Mouse (Mus musculus): ENCODE measurements around the gene Fmo2. TPM values are rescaled to one million over a fixed set of nuclear protein-coding genes. Genes with fewer than 3 reads are reported as not detected.
A peak's percentile ranks its signal among the peaks of the same experiment; 100 is the strongest.

Gene Fmo2
- polyA plus RNA-seq, 1 experiment, result not detected

- H3K4me2 ChIP-seq (ENCODE audit: low read depth), result no peak overlapping the region
- H3K27me3 ChIP-seq (ENCODE audit: control insufficient read depth, insufficient read depth, insufficient read length), result no peaks in the 10 kb centered on the region
- no peak overlapping the region for H3K4me3 ChIP-seq
- no peaks in the 10 kb centered on the region for H3K36me3 ChIP-seq (ENCODE audit: control insufficient read depth, insufficient read depth)
- no peak for TF ChIP-seq POLR2A (IDR thresholded peaks at IDR 0.05; ENCODE audit: insufficient read length, low read depth)
- no peak for TF ChIP-seq E2F4 (IDR thresholded peaks at IDR 0.05; ENCODE audit: insufficient read depth)
- no peak for TF ChIP-seq SRF (IDR thresholded peaks at IDR 0.05; ENCODE audit: control insufficient read depth, insufficient read length, low read depth)
- TF ChIP-seq REST (IDR thresholded peaks at IDR 0.05; ENCODE audit: insufficient read depth, insufficient read length), result no peak
- no peak for TF ChIP-seq CEBPB (IDR thresholded peaks at IDR 0.05; ENCODE audit: insufficient read depth, poor library complexity, severe bottlenecking)
- TF ChIP-seq USF1 (IDR thresholded peaks at IDR 0.05; ENCODE audit: low read depth), result no peak
- no peaks in the 10 kb centered on the region for H3K79me2 ChIP-seq (ENCODE audit: control insufficient read depth, insufficient read depth)
- no peak overlapping the region for H3ac ChIP-seq (ENCODE audit: control insufficient read depth, insufficient read length)
Observed at GRCm38 (mm10) chr1:162864279-162864678, 34.2 kb downstream of the Fmo2 start.

DNA sequence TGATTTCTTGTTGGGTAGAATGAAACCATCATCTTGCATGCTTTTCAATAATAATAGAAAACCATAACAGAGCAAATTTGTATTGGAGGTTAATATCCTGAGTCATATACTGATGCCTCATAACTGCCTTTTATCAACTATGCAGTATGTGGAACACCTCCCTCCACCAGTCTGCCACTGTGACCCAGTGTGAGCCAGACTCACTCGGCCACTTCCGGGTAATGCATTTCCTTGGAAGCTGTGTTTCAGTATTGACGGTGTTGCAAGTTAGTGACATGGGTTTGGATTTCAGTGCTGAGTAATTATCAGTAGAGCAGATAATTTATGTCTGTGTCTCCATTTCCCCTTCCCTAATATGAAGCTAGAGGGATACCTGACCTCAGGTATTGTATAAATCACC lies 34.9 kb downstream of the Fmo2 start:
- Histone ChIP-seq H3K79me2 (ENCODE audit: control insufficient read depth, insufficient read depth) (no peaks in the 10 kb centered on the region), H3K27me3 (ENCODE audit: control insufficient read depth, insufficient read depth, insufficient read length) (no peaks in the 10 kb centered on the region), H3K4me2 (ENCODE audit: low read depth) (no peak overlapping the region), H3ac (ENCODE audit: control insufficient read depth, insufficient read length) (no peak overlapping the region), H3K36me3 (ENCODE audit: control insufficient read depth, insufficient read depth) (no peaks in the 10 kb centered on the region), H3K4me3 (no peak overlapping the region)
- no peak for TF ChIP-seq TCF12 (IDR thresholded peaks at IDR 0.05; ENCODE audit: insufficient read depth, poor library complexity, severe bottlenecking)
- no peak for TF ChIP-seq MYOG (IDR thresholded peaks at IDR 0.05; ENCODE audit: control insufficient read depth in 1 of 3, insufficient read depth in 1 of 3, insufficient read length in 2 of 3, low read depth in 2 of 3)
- no peak for TF ChIP-seq TCF3 (IDR thresholded peaks at IDR 0.05; ENCODE audit: insufficient read length, low read depth)
- no peak for TF ChIP-seq SRF (IDR thresholded peaks at IDR 0.05; ENCODE audit: control insufficient read depth, insufficient read length, low read depth)
- no peak for TF ChIP-seq MAX (IDR thresholded peaks at IDR 0.05; ENCODE audit: low read depth)
- TF ChIP-seq REST (IDR thresholded peaks at IDR 0.05; ENCODE audit: insufficient read depth, insufficient read length), result no peak
- TF ChIP-seq USF1 (IDR thresholded peaks at IDR 0.05; ENCODE audit: low read depth), result no peak

- Histone ChIP-seq H3K4me2 (ENCODE audit: low read depth) (no peak overlapping the region), H3K4me3 (no peak overlapping the region), H3K27me3 (ENCODE audit: control insufficient read depth, insufficient read depth, insufficient read length) (no peaks in the 10 kb centered on the region), H3K79me2 (ENCODE audit: control insufficient read depth, insufficient read depth) (no peaks in the 10 kb centered on the region), H3ac (ENCODE audit: control insufficient read depth, insufficient read length) (no peak overlapping the region), H3K36me3 (ENCODE audit: control insufficient read depth, insufficient read depth) (no peaks in the 10 kb centered on the region)
- no peak for TF ChIP-seq MYOD1 (IDR thresholded peaks at IDR 0.05; ENCODE audit: control insufficient read depth in 1 of 3, insufficient read length in 2 of 3, low read depth in 2 of 3)
- peak in 2 of 3 experiments; percentile 8 to 44 for TF ChIP-seq MYOG (IDR thresholded peaks at IDR 0.05; ENCODE audit: control insufficient read depth in 1 of 3, insufficient read depth in 1 of 3, insufficient read length in 2 of 3, low read depth in 2 of 3)
Observed at GRCm38 (mm10) chr1:162862328-162862727, 36.2 kb downstream of the Fmo2 start.

DNA sequence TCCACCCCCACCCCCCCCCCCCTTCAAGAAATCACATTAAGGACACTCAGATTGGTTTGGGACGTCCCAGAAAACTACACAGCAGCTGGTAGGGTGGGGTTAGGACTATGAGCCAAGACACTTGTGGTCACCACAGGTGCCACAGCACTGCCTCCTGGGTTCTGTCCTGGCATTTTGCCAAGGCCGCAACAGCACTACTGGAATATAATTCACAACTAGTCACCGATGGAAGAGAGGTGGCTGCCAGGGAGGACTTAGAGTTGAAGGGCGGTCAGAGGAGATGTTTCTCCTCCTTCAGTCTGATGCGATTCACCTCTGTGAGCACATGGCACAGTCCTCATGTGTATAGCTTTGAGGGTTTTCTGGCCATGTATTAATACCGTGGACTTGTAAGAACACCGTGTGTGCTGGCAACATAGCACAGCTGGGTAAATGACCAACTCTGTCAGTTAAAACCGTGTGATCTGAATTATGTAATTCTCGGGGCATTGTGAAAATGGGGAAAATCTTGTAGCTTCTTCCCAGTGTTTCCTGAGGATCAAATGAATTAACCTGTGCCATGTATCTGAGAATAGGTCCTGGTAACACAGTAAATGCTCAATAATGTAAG lies 38.4 kb downstream of the Fmo2 start:
- Histone ChIP-seq H3K4me3 (peak overlapping the region; percentile 7), H3K27me3 (ENCODE audit: control insufficient read depth, insufficient read depth, insufficient read length) (peaks cover under 1% of the 10 kb centered on the region), H3K79me2 (ENCODE audit: control insufficient read depth, insufficient read depth) (no peaks in the 10 kb centered on the region), H3K36me3 (ENCODE audit: control insufficient read depth, insufficient read depth) (no peaks in the 10 kb centered on the region), H3ac (ENCODE audit: control insufficient read depth, insufficient read length) (no peak overlapping the region), H3K4me2 (ENCODE audit: low read depth) (peak overlapping the region; percentile 41)
- TF ChIP-seq USF1 (IDR thresholded peaks at IDR 0.05; ENCODE audit: low read depth) (no peak), SRF (IDR thresholded peaks at IDR 0.05; ENCODE audit: control insufficient read depth, insufficient read length, low read depth) (no peak), TCF12 (IDR thresholded peaks at IDR 0.05; ENCODE audit: insufficient read depth, poor library complexity, severe bottlenecking) (peak; percentile 92), TCF3 (IDR thresholded peaks at IDR 0.05; ENCODE audit: insufficient read length, low read depth) (peak; percentile 88), CEBPB (IDR thresholded peaks at IDR 0.05; ENCODE audit: insufficient read depth, poor library complexity, severe bottlenecking) (no peak), MAX (IDR thresholded peaks at IDR 0.05; ENCODE audit: low read depth) (no peak), REST (IDR thresholded peaks at IDR 0.05; ENCODE audit: insufficient read depth, insufficient read length) (no peak), POLR2AphosphoS2 (IDR thresholded peaks at IDR 0.05; ENCODE audit: insufficient read length, low read depth) (no peak), MYOD1 (IDR thresholded peaks at IDR 0.05; ENCODE audit: control insufficient read depth in 1 of 3, insufficient read length in 2 of 3, low read depth in 2 of 3) (peak; percentile 45 to 95 (median 79)), E2F4 (IDR thresholded peaks at IDR 0.05; ENCODE audit: insufficient read depth) (no peak), MYOG (IDR thresholded peaks at IDR 0.05; ENCODE audit: control insufficient read depth in 1 of 3, insufficient read depth in 1 of 3, insufficient read length in 2 of 3, low read depth in 2 of 3) (peak; percentile 80 to 94 (median 85)), POLR2A (IDR thresholded peaks at IDR 0.05; ENCODE audit: insufficient read length, low read depth) (no peak)

DNA sequence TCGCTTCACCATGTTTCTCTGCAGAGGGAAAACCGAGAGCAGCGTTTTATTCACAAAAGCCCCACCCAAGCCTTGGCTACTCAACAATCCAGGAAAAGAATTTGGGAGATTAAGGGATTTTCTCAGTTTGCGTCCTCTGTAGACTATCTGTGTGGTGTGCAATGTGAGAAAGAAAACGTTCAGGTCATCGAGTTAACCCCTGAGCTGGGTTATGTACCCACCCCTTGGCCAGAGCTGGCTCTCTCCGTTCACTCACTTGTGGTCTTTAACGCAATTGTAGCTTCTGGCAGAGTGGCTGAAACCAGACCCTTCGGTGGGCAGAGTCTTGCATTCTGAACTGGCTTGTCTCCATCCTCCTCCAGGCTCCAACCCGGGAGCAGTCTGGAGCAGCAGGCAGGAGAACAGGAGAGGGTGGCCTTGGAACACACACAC lies 39.0 kb downstream of the Fmo2 start:
- H3K79me2 ChIP-seq (ENCODE audit: control insufficient read depth, insufficient read depth), result no peaks in the 10 kb centered on the region

More for the DNA sequence above, 39.0 kb downstream of the Fmo2 start:
- Histone ChIP-seq H3K4me2 (ENCODE audit: low read depth) (peak overlapping the region; percentile 98), H3K36me3 (ENCODE audit: control insufficient read depth, insufficient read depth) (no peaks in the 10 kb centered on the region), H3K27me3 (ENCODE audit: control insufficient read depth, insufficient read depth, insufficient read length) (peaks cover 5% of the 10 kb centered on the region), H3K4me3 (peak overlapping the region; percentile 7), H3ac (ENCODE audit: control insufficient read depth, insufficient read length) (no peak overlapping the region)
- no peak for TF ChIP-seq POLR2A (IDR thresholded peaks at IDR 0.05; ENCODE audit: insufficient read length, low read depth)
- TF ChIP-seq POLR2AphosphoS2 (IDR thresholded peaks at IDR 0.05; ENCODE audit: insufficient read length, low read depth), result no peak
- TF ChIP-seq CEBPB (IDR thresholded peaks at IDR 0.05; ENCODE audit: insufficient read depth, poor library complexity, severe bottlenecking), result no peak
- TF ChIP-seq SRF (IDR thresholded peaks at IDR 0.05; ENCODE audit: control insufficient read depth, insufficient read length, low read depth), result no peak
- TF ChIP-seq REST (IDR thresholded peaks at IDR 0.05; ENCODE audit: insufficient read depth, insufficient read length), result no peak
- no peak for TF ChIP-seq TCF3 (IDR thresholded peaks at IDR 0.05; ENCODE audit: insufficient read length, low read depth)
- no peak for TF ChIP-seq TCF12 (IDR thresholded peaks at IDR 0.05; ENCODE audit: insufficient read depth, poor library complexity, severe bottlenecking)
- TF ChIP-seq MYOG (IDR thresholded peaks at IDR 0.05; ENCODE audit: control insufficient read depth in 1 of 3, insufficient read depth in 1 of 3, insufficient read length in 2 of 3, low read depth in 2 of 3), result no peak
- no peak for TF ChIP-seq MAX (IDR thresholded peaks at IDR 0.05; ENCODE audit: low read depth)
- no peak for TF ChIP-seq USF1 (IDR thresholded peaks at IDR 0.05; ENCODE audit: low read depth)

Data from myocyte (in vitro differentiated cells).